Mouse (Mus musculus) testis, adult 2 months (tissue): ENCODE measurements around the gene Pde8a. TPM values are rescaled to one million over a fixed set of nuclear protein-coding genes. Genes with fewer than 3 reads are reported as not detected.

Experiments
- H3K27ac ChIP-seq: fragments of 200-500 bp; 2 replicates; pipeline ENCODE4 v1.5.1; 2012; ENCODE audit warnings: low read depth, low read length; ENCODE audit not compliant: control insufficient read depth, insufficient read depth
- H3K27me3 ChIP-seq: fragments of 200-500 bp; 2 replicates; pipeline ENCODE4 v1.6.1; 2012; ENCODE audit warnings: mild to moderate bottlenecking, low read length, moderate library complexity; ENCODE audit not compliant: control insufficient read depth, insufficient read depth
- H3K36me3 ChIP-seq: fragments of 200-500 bp; 2 replicates; pipeline ENCODE4 v1.6.1; 2012; ENCODE audit warnings: mild to moderate bottlenecking, low read length; ENCODE audit not compliant: control insufficient read depth, insufficient read depth
- H3K4me1 ChIP-seq: fragments of 200-500 bp; 2 replicates; pipeline ENCODE4 v1.6.1; 2012; ENCODE audit warnings: low read length; ENCODE audit not compliant: control insufficient read depth, insufficient read depth
- H3K4me3 ChIP-seq: fragments of 200-500 bp; 2 replicates; pipeline ENCODE4 v1.5.1; 2012; ENCODE audit warnings: low read depth, mild to moderate bottlenecking, low read length, moderate library complexity, mixed read lengths; ENCODE audit not compliant: control insufficient read depth
- CTCF ChIP-seq: fragments of 200-500 bp; IDR thresholded peaks from 2 replicates; pipeline ENCODE4 v1.5.1; 2012; ENCODE audit warnings: low read depth, mild to moderate bottlenecking, inconsistent platforms, low read length, moderate library complexity; ENCODE audit not compliant: control insufficient read depth, insufficient read depth, insufficient replicate concordance
- POLR2A ChIP-seq: fragments of 200-500 bp; IDR thresholded peaks from 2 replicates; pipeline ENCODE4 v1.6.1; 2012; ENCODE audit warnings: low read depth, mild to moderate bottlenecking, inconsistent platforms, low read length, moderate library complexity; ENCODE audit not compliant: control insufficient read depth
- polyA plus RNA-seq: library from polyadenylated mRNA; depleted of rRNA; stranded (reverse); fragments of >200 nt; gene quantifications from 2 replicates; pipeline ENCODE4 v1.2.3, GENCODE M21; 2012; rRNA removed

Pde8a gene
- polyA plus RNA-seq, result 95.2 and 101 TPM in 2 replicates

DNA sequence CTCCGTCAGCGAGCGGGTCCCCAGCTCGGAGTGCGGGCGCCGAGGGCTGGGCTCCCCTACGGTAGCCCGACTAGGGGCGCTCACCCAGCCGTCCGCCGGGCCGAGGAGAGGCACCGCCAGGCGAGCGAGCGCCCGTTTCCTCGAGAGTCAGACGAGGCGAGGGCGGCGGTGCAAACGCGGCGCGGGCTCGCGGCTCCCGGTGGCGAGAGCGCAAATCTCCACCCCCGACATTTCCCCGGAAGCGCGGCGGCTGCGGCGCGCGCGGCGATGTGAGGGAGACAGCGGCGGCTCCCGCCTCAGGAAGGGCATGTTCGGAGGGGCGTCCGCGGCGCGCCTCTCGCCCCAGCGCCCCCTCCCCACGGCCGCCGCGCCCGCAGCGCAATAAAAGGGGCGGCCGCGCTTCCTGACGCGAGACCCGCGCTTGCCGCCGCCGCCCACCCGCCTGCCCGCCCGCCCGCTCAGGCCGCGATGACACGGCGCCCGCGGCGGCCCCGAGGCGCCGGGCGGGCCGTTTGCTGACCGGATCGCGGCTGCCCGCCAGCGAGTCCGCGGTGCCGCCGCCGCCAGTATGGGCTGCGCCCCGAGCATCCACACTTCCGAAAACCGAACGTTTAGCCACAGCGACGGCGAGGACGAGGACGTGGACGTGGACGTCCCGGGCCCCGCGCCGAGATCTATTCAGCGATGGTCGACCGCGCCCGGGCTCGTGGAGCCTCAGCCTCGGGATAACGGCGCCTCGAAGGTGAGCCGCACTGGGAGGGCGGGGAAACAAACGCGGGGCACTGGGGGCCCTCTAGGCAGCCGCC is at the start of gene Pde8a:
TSS of gene Pde8a (plus strand) at position 250 of the 806 bp plus-strand sequence.
- Histone ChIP-seq H3K36me3 (no peaks in the 10 kb centered on the region; the same call in 1 of the 2 replicates), H3K4me1 (peaks cover 17% of the 10 kb centered on the region), H3K27ac (peak within 1 kb of the TSS; percentile 98), H3K4me3 (peak within 1 kb of the TSS; percentile 98), H3K27me3 (no peaks in the 10 kb centered on the region)
- TF ChIP-seq CTCF (no peak), POLR2A (peak; percentile 10; the same call in 1 of the 2 replicates)

DNA sequence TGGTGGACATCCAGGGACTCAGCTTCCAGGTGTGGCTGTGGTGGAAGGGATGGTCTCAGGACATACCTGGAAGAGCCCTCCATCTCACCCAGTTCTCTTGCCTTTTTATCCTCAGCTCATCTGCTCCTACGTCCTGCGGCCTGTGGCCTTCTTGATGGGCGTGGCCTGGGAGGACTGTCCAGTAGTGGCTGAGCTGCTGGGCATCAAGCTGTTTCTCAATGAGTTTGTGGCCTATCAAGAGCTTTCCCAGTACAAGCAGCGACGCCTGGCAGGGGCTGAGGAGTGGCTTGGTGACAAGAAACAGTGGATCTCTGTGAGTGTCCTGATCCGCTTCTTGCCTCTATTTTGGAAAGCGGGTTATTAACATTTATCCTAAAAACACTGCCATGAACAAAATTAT is 49.0 kb upstream of the Pde8a start:
- TF ChIP-seq POLR2A (no peak), CTCF (no peak)
- Histone ChIP-seq H3K27me3 (no peaks in the 10 kb centered on the region), H3K4me1 (no peaks in the 10 kb centered on the region), H3K36me3 (no peaks in the 10 kb centered on the region), H3K4me3 (no peak overlapping the region), H3K27ac (no peak overlapping the region)

DNA sequence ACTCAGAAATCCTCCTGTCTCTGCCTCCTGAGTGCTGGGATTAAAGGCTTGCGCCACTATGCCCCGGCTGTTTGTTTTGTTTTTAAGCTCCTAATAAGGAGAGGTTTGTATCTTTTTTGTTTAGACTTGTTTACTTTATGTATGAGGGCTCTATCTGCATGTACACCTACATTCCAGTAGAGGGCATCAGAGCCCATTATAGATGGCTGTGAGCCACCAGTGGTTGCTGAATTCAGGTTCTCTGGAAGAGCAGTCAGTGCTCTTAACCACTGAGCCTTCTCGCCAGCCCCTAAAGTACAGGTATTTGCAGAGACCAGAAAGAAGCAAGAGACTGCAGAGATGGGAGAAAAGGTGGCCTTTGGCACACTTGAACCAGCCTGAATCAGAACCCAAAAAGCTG is 46.3 kb upstream of the Pde8a start:
- TF ChIP-seq CTCF (peak; percentile 3; the same call in 1 of the 2 replicates), POLR2A (no peak)
- no peaks in the 10 kb centered on the region for H3K27me3 ChIP-seq
- no peak overlapping the region for H3K4me3 ChIP-seq
- H3K4me1 ChIP-seq, result no peaks in the 10 kb centered on the region
- no peaks in the 10 kb centered on the region for H3K36me3 ChIP-seq
- H3K27ac ChIP-seq, result no peak overlapping the region

DNA sequence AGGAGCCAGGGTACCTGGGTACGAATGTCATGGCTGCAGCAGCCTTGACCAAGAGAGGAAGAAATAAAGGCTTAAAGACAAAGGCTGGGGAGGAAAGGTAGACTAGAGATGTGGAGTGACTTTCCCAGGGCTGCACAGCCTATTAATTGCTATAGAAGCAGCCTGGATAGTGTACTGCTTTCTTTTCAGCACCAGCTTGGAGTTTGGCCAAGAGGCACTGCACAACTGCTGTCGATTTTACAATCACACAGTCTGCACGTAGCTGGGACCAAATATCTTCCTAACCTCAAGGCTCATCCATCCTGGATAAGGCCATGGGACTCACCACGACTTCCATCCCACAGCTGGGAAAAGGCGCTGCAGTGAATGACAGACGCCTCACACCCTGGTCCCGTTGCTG is 44.0 kb upstream of the Pde8a start:
- no peaks in the 10 kb centered on the region for H3K27me3 ChIP-seq
- H3K4me3 ChIP-seq, result no peak overlapping the region
- no peak overlapping the region for H3K27ac ChIP-seq
- H3K36me3 ChIP-seq, result no peaks in the 10 kb centered on the region
- no peak for TF ChIP-seq CTCF
- no peak for TF ChIP-seq POLR2A
- no peaks in the 10 kb centered on the region for H3K4me1 ChIP-seq

DNA sequence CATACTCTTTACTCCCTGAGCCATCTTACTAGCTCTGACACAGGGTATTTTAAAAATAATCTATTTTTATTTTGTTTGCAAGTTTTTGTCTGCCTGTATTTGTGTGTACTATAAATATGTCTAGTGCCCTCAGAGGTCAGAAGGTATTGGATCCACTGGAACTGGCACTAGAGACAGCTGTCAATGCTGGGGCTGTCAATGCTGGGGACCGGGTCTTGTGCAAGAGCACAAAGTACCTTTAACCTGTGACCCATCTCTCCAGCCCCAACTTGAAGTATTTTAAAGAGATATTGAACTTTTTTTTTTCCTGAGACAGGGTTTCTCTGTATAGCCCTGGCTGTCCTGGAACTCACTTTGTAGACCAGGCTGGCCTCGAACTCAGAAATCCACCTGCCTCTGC is 39.5 kb upstream of the Pde8a start:
- Histone ChIP-seq H3K27ac (no peak overlapping the region), H3K4me3 (no peak overlapping the region), H3K27me3 (no peaks in the 10 kb centered on the region), H3K4me1 (peaks cover 3% of the 10 kb centered on the region; the same call in 1 of the 2 replicates), H3K36me3 (no peaks in the 10 kb centered on the region)
- TF ChIP-seq CTCF (no peak), POLR2A (no peak)

DNA sequence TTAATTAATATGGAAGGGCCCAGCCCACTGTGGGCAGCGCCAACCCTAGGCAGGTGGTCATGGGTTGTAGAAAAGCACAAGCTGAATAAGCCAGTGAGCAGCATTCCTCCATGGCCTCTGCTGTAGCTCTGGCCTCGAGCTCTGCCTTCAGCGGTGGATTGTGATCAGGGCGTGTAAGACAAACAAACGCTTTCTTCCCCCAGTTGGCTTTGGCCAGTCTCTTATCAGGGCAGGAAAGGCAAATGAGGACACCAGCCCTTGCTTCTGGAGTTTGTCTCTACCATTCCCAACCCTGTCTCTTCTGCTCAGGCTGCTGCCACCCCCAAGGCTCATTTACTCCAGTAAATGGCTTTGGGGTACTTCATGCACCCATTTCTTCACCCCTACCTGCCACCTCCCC is 38.7 kb upstream of the Pde8a start:
- Histone ChIP-seq H3K4me3 (no peak overlapping the region), H3K4me1 (peaks cover 3% of the 10 kb centered on the region; the same call in 1 of the 2 replicates), H3K36me3 (no peaks in the 10 kb centered on the region), H3K27me3 (no peaks in the 10 kb centered on the region), H3K27ac (no peak overlapping the region)
- TF ChIP-seq POLR2A (no peak), CTCF (no peak)

DNA sequence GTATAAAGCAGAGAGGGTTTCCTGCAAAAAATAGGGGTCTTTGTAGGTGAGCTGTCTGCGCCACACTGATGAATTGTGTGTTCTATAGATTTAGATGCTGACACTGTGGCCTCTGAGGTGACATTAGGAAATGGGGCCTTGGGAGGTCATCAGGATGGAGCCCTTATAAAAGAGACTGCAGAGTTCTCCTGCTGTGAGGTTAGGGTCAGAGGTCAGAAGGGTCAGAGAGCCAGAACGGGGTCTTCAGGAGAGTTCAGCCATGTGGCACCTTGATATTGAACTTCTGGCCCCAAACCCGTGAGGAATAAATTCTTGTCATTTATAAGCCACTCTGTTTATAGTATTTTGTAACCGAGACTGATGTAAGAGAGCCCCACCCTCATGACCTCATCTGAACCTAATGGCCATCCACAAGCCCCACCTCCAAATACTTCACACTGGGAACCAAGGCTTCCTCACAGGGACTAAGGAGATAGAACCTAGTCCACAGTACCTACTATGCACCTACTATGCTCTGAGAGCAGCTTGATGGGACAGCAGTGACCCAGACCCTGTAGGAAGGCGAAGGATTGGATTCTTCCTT is 37.1 kb upstream of the Pde8a start:
- TF ChIP-seq CTCF, result no peak
- TF ChIP-seq POLR2A, result no peak
- Histone ChIP-seq H3K27me3 (no peaks in the 10 kb centered on the region), H3K4me3 (no peak overlapping the region), H3K27ac (no peak overlapping the region), H3K36me3 (no peaks in the 10 kb centered on the region), H3K4me1 (peaks cover 3% of the 10 kb centered on the region; the same call in 1 of the 2 replicates)
